Mouse (Mus musculus) heart, adult 2 months (tissue): ENCODE measurements around the gene Esf1.
"Not testable (repeated sequence)": the region's sequence is repeated elsewhere in the genome, so short reads cannot be mapped to it uniquely, and the experiment has no call there.

Experiments
- CTCF ChIP-seq: fragments of 200-600 bp; IDR thresholded peaks from 2 replicates; pipeline ENCODE4 v1.8.1; 2022; ENCODE audit warnings: antibody characterized with exemption, mild to moderate bottlenecking, moderate library complexity
- EP300 ChIP-seq: fragments of 200-500 bp; IDR thresholded peaks from 2 replicates; pipeline ENCODE4 v1.6.1; 2011; ENCODE audit warnings: low read depth, low read length, control low read depth; ENCODE audit not compliant: insufficient read depth
- POLR2A ChIP-seq: fragments of 200-500 bp; IDR thresholded peaks from 2 replicates; pipeline ENCODE4 v1.6.1; 2011; ENCODE audit warnings: mild to moderate bottlenecking, low read depth, low read length, control low read depth; ENCODE audit not compliant: insufficient read depth

DNA sequence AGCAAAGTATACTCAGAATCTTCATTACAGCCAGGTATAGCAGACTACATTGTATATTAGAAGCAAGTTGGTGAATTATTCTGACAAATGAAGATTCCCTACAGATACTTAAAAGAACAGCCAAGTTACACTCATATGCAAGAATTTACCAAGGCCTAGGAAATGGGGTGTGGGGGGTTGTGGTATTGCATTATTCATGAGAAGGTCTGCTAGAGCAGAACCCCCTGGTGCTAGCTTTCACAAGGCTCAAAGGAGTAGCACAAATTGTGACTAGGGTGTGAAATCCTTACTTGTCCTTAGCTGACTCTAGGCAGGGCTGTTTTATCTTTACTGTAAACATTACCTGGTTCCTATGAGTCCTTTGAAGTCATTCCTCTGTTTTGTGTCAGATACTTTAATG lies 91.1 kb downstream of the Esf1 start:
- TF ChIP-seq CTCF, EP300, POLR2A: not testable (repeated sequence)
